Mouse (Mus musculus): ENCODE measurements around the gene Fktn.
"Not testable (repeated sequence)": the region's sequence is repeated elsewhere in the genome, so short reads cannot be mapped to it uniquely, and the experiment has no call there.

GRCm38 (mm10) chr4:53806428-53806827, 92.6 kb downstream of the Fktn start:
- not testable (repeated sequence) for TF ChIP-seq POLR2A (IDR thresholded peaks at IDR 0.05; ENCODE audit: insufficient read depth, low read length); CTCF (IDR thresholded peaks at IDR 0.05; ENCODE audit: low read depth, low read length)

All from ES-Bruce4 (cell line).